Mouse (Mus musculus): Measurements from ENCODE around the gene Enox2. TPM values are rescaled to one million over a fixed set of nuclear protein-coding genes. Genes with fewer than 3 reads are reported as not detected.

The Enox2 gene
- polyA plus RNA-seq (2015; fragmentation: Nextera tagmentation; extraction: Ambion mirVana): 4.8 and 5.2 TPM in 2 replicates

DNA sequence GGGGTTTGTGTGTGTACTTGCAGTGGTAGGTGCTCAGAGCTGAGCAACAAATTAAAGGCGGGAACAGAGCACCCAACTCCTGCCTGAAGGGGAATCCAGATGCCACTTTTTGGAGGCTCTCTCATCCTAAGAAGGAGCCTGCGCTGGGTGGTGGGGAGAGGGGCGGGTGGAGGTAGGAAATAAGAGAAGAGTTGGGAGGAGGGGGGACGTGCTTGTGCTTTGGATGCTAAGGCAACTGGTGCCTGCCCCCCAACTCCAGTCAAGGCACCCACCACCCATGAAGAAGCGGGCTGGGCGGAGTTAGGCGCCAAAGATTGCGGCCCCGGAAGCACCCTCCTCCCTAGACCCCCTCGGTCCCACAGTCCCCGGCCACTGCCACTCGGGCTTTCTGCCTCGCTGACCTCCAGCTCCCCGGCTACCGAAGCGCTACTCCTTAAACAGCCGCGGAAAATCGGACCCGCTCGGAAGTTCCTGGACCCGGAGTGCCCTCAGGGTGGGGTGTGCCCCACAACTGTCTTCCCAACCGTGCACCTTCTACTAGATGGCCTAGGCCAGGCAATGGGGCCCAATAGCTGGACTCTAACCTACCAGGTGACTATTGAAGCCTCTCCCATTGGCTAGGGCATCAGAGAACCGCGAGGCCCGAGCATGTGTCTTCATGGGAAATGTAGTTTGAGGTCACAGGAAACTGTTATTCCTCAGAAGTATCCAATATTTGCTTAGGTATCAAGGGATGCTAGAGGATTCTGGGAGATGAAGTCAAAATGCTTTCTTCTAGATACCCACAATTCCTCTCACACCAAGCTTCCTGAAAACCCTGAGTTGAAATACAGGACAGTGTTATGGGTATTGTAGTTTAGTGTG is at the start of gene Enox2:
Gene Enox2, minus strand, starts transcription at position 560 of the 864 bp plus-strand sequence.

Other genes starting within 250 kb of the Enox2 start
- 0.05 TPM in 1 of 2 replicates, not detected in the other for gene Arhgap36, start 175.7 kb upstream of the Enox2 start, polyA plus RNA-seq (2015; fragmentation: Nextera tagmentation; extraction: Ambion mirVana)

Data from spleen, postnatal 0 days (tissue).